12 mouse cellular contexts compared by ENCODE assay signal in the genomic region with DNA sequence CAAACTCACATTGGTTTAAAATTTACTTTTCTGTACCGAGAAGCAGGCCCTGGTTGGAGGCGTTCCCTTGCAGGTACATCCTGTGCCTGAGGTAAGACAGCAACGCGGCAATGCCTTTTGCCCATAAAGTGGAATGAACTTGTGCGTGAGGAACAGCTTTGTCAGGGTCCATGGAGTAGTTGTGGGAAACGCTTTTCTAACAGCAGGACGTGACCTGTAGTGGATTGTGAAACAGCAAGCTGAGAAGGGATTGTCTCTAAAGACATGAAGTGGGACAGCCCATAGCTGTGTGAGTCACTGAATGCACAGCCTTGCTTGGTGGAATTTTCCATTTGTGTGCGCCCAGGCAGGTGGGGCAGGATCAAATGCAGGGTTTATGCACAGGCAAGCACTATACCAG. TPM values are rescaled to one million over a fixed set of nuclear protein-coding genes. Genes with fewer than 3 reads are reported as not detected.
DNase-seq lines count a peak whose midpoint lies in the region; ATAC-seq lines count a peak whose summit lies in the region.
"Had no signal": no experiment of that assay in that cellular context is flagged by ENCODE, and none has a peak within 500 bp of the region (broad histone marks: within the 10 kb centered on the region; RNA-seq: fewer than 3 reads in every experiment).

No protein-coding gene starts in this region.

- no peaks in the 10 kb centered on the region for H3K4me1 ChIP-seq in limb, embryonic 15.5 days
- H3K4me1 ChIP-seq in limb, embryonic 10.5 days: no peaks in the 10 kb centered on the region
- H3K4me1 ChIP-seq in kidney, embryonic 16.5 days (ENCODE audit: insufficient read depth, low read length): peaks cover 5% of the 10 kb centered on the region; the same call in 1 of the 2 replicates
- H3K4me1 ChIP-seq: embryonic facial prominence, embryonic 13.5 days had no signal

- no peak for DNase-seq in limb, embryonic 10.5 days (ENCODE audit: low spot score)
- peak; percentile 27 for DNase-seq in adrenal gland, postnatal 14 days
- DNase-seq in lung, postnatal 36 days: peak; percentile 20
- DNase-seq in cerebellum, adult 11 months: no peak
- no peak for DNase-seq in embryo, embryonic 11 days
- no peak for DNase-seq in spleen, postnatal 36 days (ENCODE audit: low spot score in 2 of 2)
- DNase-seq: heart, postnatal 14 days; layer of hippocampus, adult 9-11 months; thymus, adult 18-20 months had no signal

- H3K27ac ChIP-seq in limb, embryonic 15.5 days: peak overlapping the region; percentile 63
- H3K27ac ChIP-seq in limb, embryonic 10.5 days: no peak overlapping the region
- peak overlapping the region; percentile 73; the same call in 1 of the 2 replicates for H3K27ac ChIP-seq in kidney, embryonic 16.5 days (ENCODE audit: low read length)
- H3K27ac ChIP-seq: embryonic facial prominence, embryonic 13.5 days had no signal

- H3K36me3 ChIP-seq in limb, embryonic 15.5 days: no peaks in the 10 kb centered on the region
- no peaks in the 10 kb centered on the region for H3K36me3 ChIP-seq in limb, embryonic 10.5 days
- H3K36me3 ChIP-seq in kidney, embryonic 16.5 days (ENCODE audit: insufficient read depth, low read length): no peaks in the 10 kb centered on the region
- H3K36me3 ChIP-seq: embryonic facial prominence, embryonic 13.5 days had no signal

- peak; percentile 72; the same call in 1 of the 2 replicates for ATAC-seq in limb, embryonic 15.5 days (ENCODE audit: insufficient number of reproducible peaks, low FRiP score, low TSS enrichment, low read depth)
- ATAC-seq in kidney, embryonic 16.5 days (ENCODE audit: low FRiP score, low TSS enrichment): peak; percentile 96

- H3K27me3 ChIP-seq in limb, embryonic 15.5 days: no peaks in the 10 kb centered on the region
- no peaks in the 10 kb centered on the region for H3K27me3 ChIP-seq in limb, embryonic 10.5 days (ENCODE audit: low read depth, poor library complexity, severe bottlenecking)
- H3K27me3 ChIP-seq in kidney, embryonic 16.5 days (ENCODE audit: insufficient read depth, low read length): no peaks in the 10 kb centered on the region
- H3K27me3 ChIP-seq: embryonic facial prominence, embryonic 13.5 days had no signal

- no peak overlapping the region for H3K9ac ChIP-seq in limb, embryonic 15.5 days
- H3K9ac ChIP-seq in kidney, embryonic 16.5 days (replicated peaks; ENCODE audit: low read length): no peak overlapping the region
- H3K9ac ChIP-seq: embryonic facial prominence, embryonic 13.5 days had no signal

- H3K4me2 ChIP-seq in limb, embryonic 15.5 days: no peak overlapping the region
- no peak overlapping the region for H3K4me2 ChIP-seq in kidney, embryonic 16.5 days (replicated peaks; ENCODE audit: low read depth, low read length)
- H3K4me2 ChIP-seq: embryonic facial prominence, embryonic 13.5 days had no signal

- H3K4me3 ChIP-seq in limb, embryonic 15.5 days: no peak overlapping the region
- H3K4me3 ChIP-seq in limb, embryonic 10.5 days: no peak overlapping the region
- H3K4me3 ChIP-seq in kidney, embryonic 16.5 days (ENCODE audit: low read length): no peak overlapping the region
- H3K4me3 ChIP-seq: embryonic facial prominence, embryonic 13.5 days had no signal

- H3K9me3 ChIP-seq in limb, embryonic 15.5 days: no peaks in the 10 kb centered on the region
- no peaks in the 10 kb centered on the region for H3K9me3 ChIP-seq in limb, embryonic 10.5 days (replicated peaks)
- H3K9me3 ChIP-seq in kidney, embryonic 16.5 days (ENCODE audit: low read length): peaks cover 3% of the 10 kb centered on the region; the same call in 1 of the 2 replicates
- H3K9me3 ChIP-seq: embryonic facial prominence, embryonic 13.5 days had no signal

- 60% methylated on average over 8 of the region's 8 CpGs for WGBS in limb, embryonic 15.5 days
- 89% methylated on average over 8 of the region's 8 CpGs for WGBS in limb, embryonic 10.5 days
- 44% methylated on average over 8 of the region's 8 CpGs for WGBS in kidney, embryonic 16.5 days

RNA-seq across cellular contexts. Expression of a gene that starts 5.7 kb away (rescaled TPM):
- polyA plus RNA-seq in limb, embryonic 15.5 days (2015; fragmentation: Nextera tagmentation; extraction: Ambion mirVana): 151 and 153 TPM in 2 replicates
- polyA plus RNA-seq in limb, embryonic 10.5 days (2016; fragmentation: Nextera tagmentation; extraction: Ambion mirVana): 93.3 and 127 TPM in 2 replicates
- 129 and 165 TPM in 2 replicates for total RNA-seq in adrenal gland, postnatal 14 days (2021)
- polyA plus RNA-seq in kidney, embryonic 16.5 days (2015; fragmentation: Nextera tagmentation; extraction: Ambion mirVana): 86.9 and 88.6 TPM in 2 replicates

RNA-seq across cellular contexts. Expression of a gene that starts 43.4 kb away (rescaled TPM):
- 17.7 and 22.0 TPM in 2 replicates for polyA plus RNA-seq in limb, embryonic 15.5 days (2015; fragmentation: Nextera tagmentation; extraction: Ambion mirVana)
- 57.7 and 62.1 TPM in 2 replicates for polyA plus RNA-seq in limb, embryonic 10.5 days (2016; fragmentation: Nextera tagmentation; extraction: Ambion mirVana)
- 11.1 and 11.9 TPM in 2 replicates for total RNA-seq in adrenal gland, postnatal 14 days (2021)
- polyA plus RNA-seq in kidney, embryonic 16.5 days (2015; fragmentation: Nextera tagmentation; extraction: Ambion mirVana): 25.4 and 27.4 TPM in 2 replicates

Comparison
In these comparisons a context has a peak if more than half of its experiments do, and no peak if none do; other contexts are left out.
1. DNase-seq: peak in adrenal gland, postnatal 14 days (single experiment) and lung, postnatal 36 days (single experiment); none in limb, embryonic 10.5 days (single experiment), cerebellum, adult 11 months (single experiment), embryo, embryonic 11 days (single experiment) and spleen, postnatal 36 days (0 of 2).